Mouse (Mus musculus) limb, embryonic 14.5 days (tissue): ENCODE results near the gene D7Ertd443e. TPM values are rescaled to one million over a fixed set of nuclear protein-coding genes. Genes with fewer than 3 reads are reported as not detected.

Experiments used
- ATAC-seq: fragments of 200-750 bp; cut with Nextera tagmentation; 2 replicates; pipeline ENCODE4 v1.8.0; 2017; ENCODE audit warnings: low read depth, moderate number of reproducible peaks, moderate TSS enrichment; ENCODE audit not compliant: low FRiP score
- DNase-seq: peaks from one replicate; pipeline ENCODE4 v3.0.0-alpha.2; 2015; ENCODE audit warnings: low spot score
- H3K27ac ChIP-seq: fragments of 300-500 bp; sonication (generic); replicated peaks from 2 replicates; pipeline ENCODE4 v1.5.1; 2014; ENCODE audit warnings: low read depth, mild to moderate bottlenecking, low read length, moderate library complexity, mixed read lengths
- H3K27me3 ChIP-seq: fragments of 300-500 bp; sonication (generic); 2 replicates; pipeline ENCODE4 v1.6.1; 2014; ENCODE audit warnings: low read length, mixed read lengths; ENCODE audit not compliant: control insufficient read depth, insufficient read depth
- H3K36me3 ChIP-seq: fragments of 300-500 bp; sonication (generic); 2 replicates; pipeline ENCODE4 v1.6.1; 2014; ENCODE audit warnings: mild to moderate bottlenecking, low read length, moderate library complexity, mixed read lengths; ENCODE audit not compliant: control insufficient read depth, insufficient read depth
- H3K4me1 ChIP-seq: fragments of 300-500 bp; sonication (generic); 2 replicates; pipeline ENCODE4 v1.6.1; 2014; ENCODE audit warnings: antibody characterized with exemption, low read length, mixed read lengths; ENCODE audit not compliant: control insufficient read depth, insufficient read depth
- H3K4me2 ChIP-seq: fragments of 300-500 bp; sonication (generic); replicated peaks from 2 replicates; pipeline ENCODE4 v1.6.1; 2014; ENCODE audit warnings: low read depth, mild to moderate bottlenecking, low read length, moderate library complexity; ENCODE audit not compliant: severe bottlenecking
- H3K4me3 ChIP-seq: fragments of 300-500 bp; sonication (generic); replicated peaks from 2 replicates; pipeline ENCODE4 v1.5.1; 2014; ENCODE audit warnings: low read length
- H3K9ac ChIP-seq: fragments of 300-500 bp; sonication (generic); 2 replicates; pipeline ENCODE4 v1.6.1; 2014; ENCODE audit warnings: mild to moderate bottlenecking, low read depth, low read length, moderate library complexity; ENCODE audit not compliant: severe bottlenecking
- H3K9me3 ChIP-seq: fragments of 300-500 bp; sonication (generic); 2 replicates; pipeline ENCODE4 v1.6.1; 2016; ENCODE audit warnings: low read length; ENCODE audit not compliant: control insufficient read depth
- POLR2A ChIP-seq: fragments of 200-500 bp; IDR thresholded peaks from 2 replicates; pipeline ENCODE4 v1.8.0; 2012; ENCODE audit warnings: inconsistent platforms, mild to moderate bottlenecking, moderate library complexity, borderline replicate concordance; ENCODE audit not compliant: insufficient read depth, insufficient read length; ENCODE audit errors: extremely low read depth
- WGBS: fragments of 180-500 bp; shearing (Covaris S2); extraction: QIAGEN DNeasy Blood & Tissue Kit; methylation state at CpG from one replicate; pipeline ENCODE4 v1.1.7; 2014; 5-methylcytosine and 5-hydroxymethylcytosine counted together
- polyA plus RNA-seq, 2 experiments: library from polyadenylated mRNA; depleted of rRNA in 1 of 2; stranded (reverse) in 1 of 2; unstranded in 1 of 2; fragments of >200 nt; fragmentation: Nextera tagmentation in 1 of 2; extraction: Ambion mirVana in 1 of 2; gene quantifications; 2 replicates each; pipeline versions ENCODE4 v1.2.1 to v1.2.3; 2012 to 2014

Gene D7Ertd443e
- polyA plus RNA-seq, 2 experiments, result 1.1 to 1.3 TPM

GRCm38 (mm10) chr7:134335951-134336350 lies 49.5 kb downstream of the D7Ertd443e start:
- Histone ChIP-seq H3K4me2 (no peak overlapping the region), H3K27me3 (no peaks in the 10 kb centered on the region), H3K9ac (no peak overlapping the region), H3K4me3 (no peak overlapping the region), H3K36me3 (no peaks in the 10 kb centered on the region), H3K9me3 (no peaks in the 10 kb centered on the region), H3K27ac (no peak overlapping the region), H3K4me1 (no peaks in the 10 kb centered on the region)
- WGBS, result 73% methylated on average over 3 of the region's 3 CpGs
- no peak for TF ChIP-seq POLR2A
- ATAC-seq (no peak), DNase-seq (peak; percentile 7)

GRCm38 (mm10) chr7:134320979-134321378 lies 64.5 kb downstream of the D7Ertd443e start:
- ATAC-seq, result no peak
- Histone ChIP-seq H3K4me3 (no peak overlapping the region), H3K9me3 (no peaks in the 10 kb centered on the region), H3K27ac (no peak overlapping the region), H3K4me2 (no peak overlapping the region), H3K4me1 (no peaks in the 10 kb centered on the region), H3K9ac (no peak overlapping the region), H3K36me3 (no peaks in the 10 kb centered on the region), H3K27me3 (no peaks in the 10 kb centered on the region)
- TF ChIP-seq POLR2A, result no peak
- 51% methylated on average over 10 of the region's 10 CpGs for WGBS
- no peak for DNase-seq

- Histone ChIP-seq H3K4me1 (no peaks in the 10 kb centered on the region), H3K9ac (no peak overlapping the region), H3K27ac (no peak overlapping the region), H3K27me3 (no peaks in the 10 kb centered on the region), H3K4me2 (no peak overlapping the region), H3K4me3 (no peak overlapping the region), H3K9me3 (no peaks in the 10 kb centered on the region), H3K36me3 (no peaks in the 10 kb centered on the region)
- no peak for DNase-seq
- ATAC-seq, result no peak
- WGBS, result 89% methylated on average over 3 of the region's 3 CpGs
- TF ChIP-seq POLR2A, result no peak
Observed at GRCm38 (mm10) chr7:134302084-134302483, 83.4 kb downstream of the D7Ertd443e start.

DNA sequence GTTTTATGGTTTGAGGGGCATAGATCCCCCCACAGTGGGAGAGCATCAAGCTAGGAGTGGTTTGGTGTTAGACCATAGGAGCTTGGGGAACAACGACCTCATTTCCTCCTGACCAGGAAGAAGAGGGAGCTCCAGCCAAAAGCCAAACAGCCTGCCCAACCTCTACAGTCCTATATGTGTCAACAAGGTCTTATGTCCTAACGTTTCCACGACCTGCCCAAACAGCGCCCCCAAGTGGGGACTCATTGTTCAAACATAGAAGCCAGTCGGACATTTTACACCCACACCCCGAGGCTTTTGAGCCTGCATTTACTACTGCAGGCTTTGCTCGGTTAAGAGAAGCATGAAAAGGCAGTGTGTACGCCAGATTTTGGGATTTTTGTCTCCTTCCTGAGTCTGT lies 84.2 kb downstream of the D7Ertd443e start:
- Histone ChIP-seq H3K36me3 (no peaks in the 10 kb centered on the region), H3K4me3 (no peak overlapping the region), H3K9ac (no peak overlapping the region), H3K4me1 (no peaks in the 10 kb centered on the region), H3K9me3 (no peaks in the 10 kb centered on the region), H3K4me2 (no peak overlapping the region), H3K27me3 (no peaks in the 10 kb centered on the region), H3K27ac (no peak overlapping the region)
- ATAC-seq (no peak), DNase-seq (peak; percentile 21)
- 43% methylated on average over 8 of the region's 8 CpGs for WGBS
- TF ChIP-seq POLR2A, result no peak

- no peak for TF ChIP-seq POLR2A
- DNase-seq (no peak), ATAC-seq (no peak)
- H3K9me3 ChIP-seq, result peaks cover 10% of the 10 kb centered on the region
- H3K4me3 ChIP-seq, result no peak overlapping the region
- H3K36me3 ChIP-seq, result no peaks in the 10 kb centered on the region
- peaks cover 22% of the 10 kb centered on the region for H3K4me1 ChIP-seq
- H3K27me3 ChIP-seq, result no peaks in the 10 kb centered on the region
- no peak overlapping the region for H3K9ac ChIP-seq
- 78% methylated on average over 3 of the region's 3 CpGs for WGBS
- no peak overlapping the region for H3K4me2 ChIP-seq
- H3K27ac ChIP-seq, result no peak overlapping the region
Observed at GRCm38 (mm10) chr7:134292750-134293149, 92.7 kb downstream of the D7Ertd443e start.
